Mouse (Mus musculus): ENCODE measurements around the gene Kcnk3. TPM values are rescaled to one million over a fixed set of nuclear protein-coding genes. Genes with fewer than 3 reads are reported as not detected.

The Kcnk3 gene
- polyA plus RNA-seq, 1 experiment from 2014 or later: 0.13 TPM

DNA sequence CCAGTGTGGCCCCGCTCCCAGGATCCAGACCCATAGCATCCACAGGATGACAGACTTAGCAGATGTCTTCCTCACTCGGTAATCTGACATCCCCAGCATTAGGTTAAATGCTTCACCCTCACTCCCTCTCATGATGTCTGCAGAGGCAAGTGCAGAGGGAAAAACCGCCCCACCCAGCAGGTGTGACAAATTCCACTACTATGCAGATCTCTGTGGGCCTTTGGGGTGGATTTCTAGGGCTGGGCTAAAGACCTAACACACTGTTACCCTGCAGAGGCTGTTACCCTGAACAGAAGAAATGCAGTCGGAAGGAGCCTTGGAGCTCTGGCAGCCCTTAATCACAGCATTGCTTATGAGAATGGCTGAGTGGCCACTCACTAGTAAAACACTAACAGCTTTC, 71.1 kb downstream of the Kcnk3 start:
- H3K4me2 ChIP-seq: no peak overlapping the region
- DNase-seq (no peak), ATAC-seq (ENCODE audit: low read depth) (no peak)
- H3K4me3 ChIP-seq (replicated peaks): no peak overlapping the region
- H3K27me3 ChIP-seq: no peaks in the 10 kb centered on the region
- no peaks in the 10 kb centered on the region for H3K4me1 ChIP-seq (replicated peaks)
- peaks cover 8% of the 10 kb centered on the region; the same call in 1 of the 2 replicates for H3K9me3 ChIP-seq (replicated peaks)
- WGBS (ENCODE audit: insufficient replicate concordance): 69% methylated on average over 4 of the region's 4 CpGs
- peaks cover 43% of the 10 kb centered on the region for H3K36me3 ChIP-seq
- H3K27ac ChIP-seq: no peak overlapping the region
- no peak overlapping the region for H3K9ac ChIP-seq

DNA sequence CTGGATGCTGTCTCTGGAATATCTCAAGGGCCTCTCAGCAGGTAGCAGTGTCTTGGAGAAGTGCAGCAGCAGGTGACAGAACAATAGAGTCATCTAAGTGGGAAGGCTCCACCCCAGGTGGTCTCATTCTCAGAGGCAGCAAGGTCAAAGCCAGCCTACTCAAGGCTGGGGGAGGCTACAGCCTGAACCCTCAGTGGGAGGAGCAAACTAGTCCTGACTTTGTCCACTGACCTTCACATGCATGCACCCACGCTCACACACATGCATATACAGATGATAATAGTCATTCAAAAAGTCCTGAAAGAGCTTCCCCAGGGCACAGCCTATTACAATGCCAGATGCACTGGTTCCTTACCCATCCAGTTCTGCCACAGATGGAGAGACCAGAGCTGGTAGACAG, 72.3 kb downstream of the Kcnk3 start:
- peaks cover 35% of the 10 kb centered on the region for H3K36me3 ChIP-seq
- no peaks in the 10 kb centered on the region for H3K27me3 ChIP-seq
- 77% methylated on average over 1 of the region's 1 CpGs for WGBS (ENCODE audit: insufficient replicate concordance)
- DNase-seq (no peak), ATAC-seq (ENCODE audit: low read depth) (no peak)
- H3K4me3 ChIP-seq (replicated peaks): no peak overlapping the region
- no peak overlapping the region for H3K9ac ChIP-seq
- no peak overlapping the region for H3K27ac ChIP-seq
- H3K9me3 ChIP-seq (replicated peaks): peaks cover 8% of the 10 kb centered on the region; the same call in 1 of the 2 replicates
- peaks cover 3% of the 10 kb centered on the region; the same call in 1 of the 2 replicates for H3K4me1 ChIP-seq (replicated peaks)
- H3K4me2 ChIP-seq: no peak overlapping the region

DNA sequence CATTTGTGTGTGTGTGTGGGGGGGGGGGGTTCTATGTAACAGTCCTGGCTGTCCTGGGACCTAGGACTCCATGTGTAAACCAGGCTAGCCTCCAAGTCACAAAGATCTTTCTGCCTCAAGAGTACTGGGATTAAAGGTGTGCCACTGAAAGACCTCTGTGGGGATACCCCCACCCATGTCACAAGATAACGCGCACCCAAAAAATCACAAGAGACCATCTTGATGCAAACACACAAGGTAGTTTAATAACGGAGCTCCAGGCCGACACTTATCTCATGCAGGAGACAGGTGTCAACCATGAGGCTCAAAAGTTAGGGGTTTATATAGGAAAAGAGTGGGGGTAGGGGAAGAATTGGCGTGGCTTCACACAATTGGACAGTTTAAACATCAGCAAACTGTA, 72.8 kb downstream of the Kcnk3 start:
- no peak for ATAC-seq (ENCODE audit: low read depth)
- WGBS (ENCODE audit: insufficient replicate concordance): 89% methylated on average over 5 of the region's 5 CpGs

DNA sequence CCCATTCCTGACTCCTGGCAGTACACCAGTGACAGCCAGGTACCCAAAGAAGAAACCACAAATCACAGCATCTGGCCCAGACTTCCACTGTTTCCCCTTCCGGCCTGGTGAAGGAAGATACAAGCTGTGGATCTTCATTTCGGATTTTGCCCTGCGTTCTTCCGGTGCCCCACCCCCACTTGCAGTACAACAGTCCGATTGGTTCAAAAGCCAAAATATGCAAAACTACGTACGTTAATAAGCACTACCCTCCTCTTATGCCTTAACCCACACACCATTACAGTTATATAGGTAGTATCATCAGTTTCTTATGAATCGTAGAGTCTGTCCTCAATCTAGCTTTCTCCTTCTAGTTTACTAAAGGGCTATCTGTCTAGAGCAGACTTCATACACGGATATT, 77.4 kb downstream of the Kcnk3 start:
- Histone ChIP-seq H3K4me1 (replicated peaks) (peaks cover 37% of the 10 kb centered on the region), H3K9ac (no peak overlapping the region), H3K9me3 (replicated peaks) (peaks cover 8% of the 10 kb centered on the region; the same call in 1 of the 2 replicates), H3K27ac (no peak overlapping the region), H3K27me3 (no peaks in the 10 kb centered on the region), H3K4me3 (replicated peaks) (no peak overlapping the region), H3K36me3 (peaks cover 22% of the 10 kb centered on the region), H3K4me2 (no peak overlapping the region)
- DNase-seq (no peak), ATAC-seq (ENCODE audit: low read depth) (no peak)
- 69% methylated on average over 9 of the region's 9 CpGs for WGBS (ENCODE audit: insufficient replicate concordance)

More for the DNA sequence above, 72.8 kb downstream of the Kcnk3 start:
- H3K4me1 ChIP-seq (replicated peaks): peaks cover 6% of the 10 kb centered on the region
- H3K9me3 ChIP-seq (replicated peaks): peaks cover 8% of the 10 kb centered on the region; the same call in 1 of the 2 replicates
- H3K27ac ChIP-seq: no peak overlapping the region
- no peak overlapping the region for H3K4me3 ChIP-seq (replicated peaks)
- no peak overlapping the region for H3K4me2 ChIP-seq
- DNase-seq: no peak
- H3K36me3 ChIP-seq: peaks cover 30% of the 10 kb centered on the region
- no peaks in the 10 kb centered on the region for H3K27me3 ChIP-seq
- no peak overlapping the region for H3K9ac ChIP-seq

DNA sequence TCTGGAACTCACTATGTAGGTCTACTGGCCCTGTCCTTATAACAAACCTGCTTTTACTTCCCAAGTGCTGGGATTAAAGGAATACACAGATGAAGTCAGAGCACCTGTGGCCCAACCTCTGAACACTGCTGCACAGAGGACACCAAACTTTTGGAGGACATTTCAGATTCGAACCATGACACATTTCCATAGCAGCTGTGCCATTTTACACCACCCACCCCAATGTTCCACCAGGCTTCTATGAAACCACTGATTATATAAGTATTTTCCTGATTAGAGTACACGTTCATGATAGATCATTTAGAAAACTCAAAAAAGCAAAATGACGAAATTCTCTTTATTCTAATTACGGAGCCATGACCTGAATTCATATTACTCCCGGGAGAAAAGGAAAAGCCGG, 78.0 kb downstream of the Kcnk3 start:
- WGBS (ENCODE audit: insufficient replicate concordance): 43% methylated on average over 6 of the region's 6 CpGs
- H3K4me1 ChIP-seq (replicated peaks): peaks cover 37% of the 10 kb centered on the region
- ATAC-seq (ENCODE audit: low read depth): no peak
- no peak for DNase-seq
- H3K9me3 ChIP-seq (replicated peaks): peaks cover 3% of the 10 kb centered on the region; the same call in 1 of the 2 replicates
- peaks cover 28% of the 10 kb centered on the region for H3K36me3 ChIP-seq
- H3K9ac ChIP-seq: peak overlapping the region; percentile 98
- peak overlapping the region; percentile 93 for H3K4me3 ChIP-seq (replicated peaks)
- peak overlapping the region; percentile 87 for H3K27ac ChIP-seq
- H3K4me2 ChIP-seq: peak overlapping the region; percentile 80
- H3K27me3 ChIP-seq: no peaks in the 10 kb centered on the region

DNA sequence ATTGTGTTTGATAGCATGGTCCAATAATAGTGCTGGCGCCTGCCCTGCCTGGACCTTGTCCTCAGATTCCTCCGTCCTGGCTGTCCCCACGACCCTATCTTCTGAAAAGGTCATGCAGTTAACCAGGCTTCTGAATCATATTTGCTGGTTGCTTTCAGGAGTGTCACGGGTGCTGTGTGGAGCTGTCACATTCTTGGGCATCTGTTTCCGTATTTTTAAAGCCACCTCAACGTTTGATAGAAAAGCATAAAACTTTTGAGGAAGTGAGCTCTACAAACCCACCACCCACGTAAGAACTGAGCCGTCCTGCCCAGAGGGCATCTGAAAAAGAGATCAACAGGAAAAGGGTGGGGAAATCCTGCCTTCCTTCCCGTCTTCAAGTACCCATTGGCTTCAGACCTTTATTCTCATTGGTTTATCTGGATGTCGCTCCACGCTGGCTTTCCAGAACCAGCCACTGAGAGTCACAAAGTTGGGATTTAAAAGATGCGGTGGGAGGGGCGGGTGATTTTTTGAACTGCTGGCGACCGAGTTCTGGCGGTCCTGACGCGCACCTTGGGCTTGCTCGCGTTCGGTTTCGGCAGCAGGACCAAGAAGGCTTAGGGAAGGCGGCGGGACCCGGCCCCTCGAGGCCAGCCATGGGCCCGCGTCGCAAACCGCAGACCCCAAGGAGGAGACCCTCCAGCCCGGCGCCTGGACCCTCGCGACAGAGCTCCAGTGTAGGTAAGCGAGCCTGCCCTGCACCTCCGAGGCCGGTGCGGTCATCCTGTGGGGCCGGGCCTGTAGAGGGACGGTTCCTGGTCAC, 78.6 kb downstream of the Kcnk3 start, which contains the start of gene Cenpa:
TSS of gene Cenpa (plus strand) at position 387 of the 805 bp plus-strand sequence.
- H3K4me1 ChIP-seq (replicated peaks): peaks cover 37% of the 10 kb centered on the region
- H3K36me3 ChIP-seq: peaks cover 34% of the 10 kb centered on the region
- WGBS (ENCODE audit: insufficient replicate concordance): under 1% methylated on average over 40 of the region's 40 CpGs
- DNase-seq (peak; percentile 83), ATAC-seq (ENCODE audit: low read depth) (peak; percentile 93)
- peak within 1 kb of the TSS; percentile 98 for H3K9ac ChIP-seq
- peak within 1 kb of the TSS; percentile 80 for H3K4me2 ChIP-seq
- 0 out of 2 replicates have a peak, but pooled peaks cover 2% of the 10 kb centered on the region for H3K9me3 ChIP-seq (replicated peaks)
- peak within 1 kb of the TSS; percentile 87 for H3K27ac ChIP-seq
- H3K4me3 ChIP-seq (replicated peaks): peak within 1 kb of the TSS; percentile 93
- H3K27me3 ChIP-seq: no peaks in the 10 kb centered on the region

DNA sequence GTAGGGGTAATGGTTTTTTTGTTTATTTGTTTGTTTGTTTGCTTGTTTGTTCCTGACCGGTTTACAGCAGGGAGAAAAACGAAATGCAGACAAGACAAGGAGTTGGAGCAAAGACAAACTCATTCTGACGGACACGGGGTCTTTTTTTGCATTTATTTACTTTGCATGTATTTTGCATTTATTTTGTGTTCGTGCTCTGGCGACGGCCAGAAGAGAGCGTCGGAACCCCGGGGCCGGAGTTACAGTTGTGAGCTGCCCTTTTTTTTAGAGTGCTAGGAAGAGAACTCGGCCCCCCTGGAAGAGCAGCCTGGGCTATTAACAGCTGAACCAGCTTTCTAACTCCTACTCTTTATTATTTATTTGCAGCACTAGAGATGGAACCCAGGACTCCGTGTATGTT, 79.2 kb downstream of the Kcnk3 start:
- WGBS (ENCODE audit: insufficient replicate concordance): under 1% methylated on average over 13 of the region's 13 CpGs
- H3K27me3 ChIP-seq: no peaks in the 10 kb centered on the region
- ATAC-seq (ENCODE audit: low read depth) (no peak), DNase-seq (no peak)
- H3K9me3 ChIP-seq (replicated peaks): no peaks in the 10 kb centered on the region
- H3K4me1 ChIP-seq (replicated peaks): peaks cover 40% of the 10 kb centered on the region
- H3K4me2 ChIP-seq: peak overlapping the region; percentile 80
- peak overlapping the region; percentile 98 for H3K9ac ChIP-seq
- peak overlapping the region; percentile 87 for H3K27ac ChIP-seq
- H3K36me3 ChIP-seq: peaks cover 41% of the 10 kb centered on the region
- peak overlapping the region; percentile 93 for H3K4me3 ChIP-seq (replicated peaks)

DNA sequence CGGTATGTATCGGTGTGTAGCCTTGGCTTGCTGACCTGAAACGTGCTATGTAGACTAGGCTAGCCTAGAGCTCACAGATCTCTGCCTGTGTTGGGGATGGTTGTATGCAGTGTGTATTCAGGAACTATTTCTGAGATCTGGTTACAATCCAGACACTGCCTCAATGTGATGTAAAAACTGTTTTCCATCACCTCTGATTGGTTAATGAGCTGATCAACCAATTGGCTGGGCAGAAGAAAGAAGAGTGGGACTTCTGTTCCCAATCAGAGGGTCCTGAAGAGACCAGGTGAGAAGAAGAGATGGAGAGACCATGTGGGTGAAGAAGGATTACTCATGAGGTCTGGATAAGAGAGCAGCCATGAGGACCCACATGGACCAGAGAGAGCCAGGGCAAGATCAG, 79.7 kb downstream of the Kcnk3 start:
- ATAC-seq (ENCODE audit: low read depth) (no peak), DNase-seq (no peak)
- Histone ChIP-seq H3K4me2 (peak overlapping the region; percentile 80), H3K27ac (peak overlapping the region; percentile 87), H3K36me3 (peaks cover 45% of the 10 kb centered on the region), H3K4me3 (replicated peaks) (peak overlapping the region; percentile 93), H3K9me3 (replicated peaks) (no peaks in the 10 kb centered on the region), H3K4me1 (replicated peaks) (peaks cover 40% of the 10 kb centered on the region), H3K27me3 (no peaks in the 10 kb centered on the region), H3K9ac (peak overlapping the region; percentile 98)
- WGBS (ENCODE audit: insufficient replicate concordance): 0% methylated on average over 3 of the region's 3 CpGs

DNA sequence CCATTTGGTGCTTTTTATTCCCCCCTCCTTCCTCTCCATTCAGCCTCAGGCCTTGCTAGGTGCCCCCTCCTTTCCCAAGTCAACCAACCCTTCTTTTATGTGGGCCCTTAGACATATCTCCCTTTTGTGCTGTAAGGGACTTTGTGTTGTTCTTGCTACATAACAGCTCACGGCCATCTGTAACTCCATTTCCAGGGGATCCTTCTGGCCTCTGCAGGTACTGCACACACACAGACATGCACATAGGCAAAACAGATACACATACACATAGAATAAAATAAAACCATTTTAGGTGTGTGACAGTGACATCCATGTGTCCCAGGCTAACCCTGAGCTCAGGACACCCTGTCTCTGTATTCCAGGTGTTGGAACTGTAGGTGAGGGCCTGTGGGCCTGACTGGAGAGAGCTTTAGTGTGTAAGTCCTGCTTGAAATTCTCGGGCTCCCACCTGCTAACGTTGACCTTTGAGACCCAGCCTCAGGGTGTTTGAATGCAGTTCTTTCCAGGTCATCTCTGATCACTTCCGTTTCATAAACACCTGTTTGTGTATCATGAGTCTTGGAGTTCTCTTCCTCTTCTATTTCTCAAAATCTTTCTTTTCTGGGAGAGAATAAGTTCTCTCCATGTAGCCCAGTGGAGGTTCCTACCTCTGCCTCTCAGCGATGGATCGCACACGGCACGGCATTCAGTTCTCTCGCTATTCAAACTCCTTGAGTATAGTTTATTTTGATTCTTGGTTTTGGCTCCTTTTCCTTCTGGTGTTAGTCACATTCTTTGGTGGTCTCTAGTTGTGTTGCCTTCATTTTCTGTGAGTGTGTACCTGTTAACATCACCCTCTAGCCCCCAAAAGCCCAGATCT, 80.9 kb downstream of the Kcnk3 start:
- Histone ChIP-seq H3K4me2 (peak overlapping the region; percentile 80), H3K4me3 (replicated peaks) (peak overlapping the region; percentile 93), H3K9ac (peak overlapping the region; percentile 98), H3K27me3 (no peaks in the 10 kb centered on the region), H3K36me3 (peaks cover 57% of the 10 kb centered on the region), H3K27ac (0 out of 2 replicates have a peak overlapping the region, but pooled peaks have one; percentile 87), H3K4me1 (replicated peaks) (peaks cover 42% of the 10 kb centered on the region), H3K9me3 (replicated peaks) (no peaks in the 10 kb centered on the region)
- DNase-seq: no peak
- WGBS (ENCODE audit: insufficient replicate concordance): 85% methylated on average over 9 of the region's 9 CpGs
- ATAC-seq (ENCODE audit: low read depth): no peak

DNA sequence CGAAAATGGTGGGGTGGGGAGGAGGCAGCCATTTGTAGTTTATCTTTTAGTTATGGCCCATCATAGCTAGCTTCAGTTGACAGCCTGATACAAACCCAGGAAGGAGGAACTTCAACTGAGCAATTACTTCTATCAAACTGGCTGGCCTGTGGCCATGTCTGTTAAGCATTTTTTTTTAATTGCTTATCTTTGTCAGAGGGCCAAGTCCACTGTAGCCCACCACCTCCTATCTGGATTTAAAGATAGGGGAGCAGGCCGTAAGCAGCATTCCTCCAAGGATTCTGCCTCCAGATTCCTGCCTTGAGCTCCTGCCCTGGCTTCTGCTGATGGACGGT, 81.5 kb downstream of the Kcnk3 start:
- Histone ChIP-seq H3K27me3 (no peaks in the 10 kb centered on the region), H3K4me3 (replicated peaks) (peak overlapping the region; percentile 93), H3K36me3 (peaks cover 63% of the 10 kb centered on the region), H3K4me1 (replicated peaks) (peaks cover 42% of the 10 kb centered on the region), H3K9me3 (replicated peaks) (no peaks in the 10 kb centered on the region), H3K9ac (peak overlapping the region; percentile 98), H3K4me2 (peak overlapping the region; percentile 80), H3K27ac (0 out of 2 replicates have a peak overlapping the region, but pooled peaks have one; percentile 24)
- DNase-seq (no peak), ATAC-seq (ENCODE audit: low read depth) (no peak)
- 48% methylated on average over 3 of the region's 3 CpGs for WGBS (ENCODE audit: insufficient replicate concordance)

DNA sequence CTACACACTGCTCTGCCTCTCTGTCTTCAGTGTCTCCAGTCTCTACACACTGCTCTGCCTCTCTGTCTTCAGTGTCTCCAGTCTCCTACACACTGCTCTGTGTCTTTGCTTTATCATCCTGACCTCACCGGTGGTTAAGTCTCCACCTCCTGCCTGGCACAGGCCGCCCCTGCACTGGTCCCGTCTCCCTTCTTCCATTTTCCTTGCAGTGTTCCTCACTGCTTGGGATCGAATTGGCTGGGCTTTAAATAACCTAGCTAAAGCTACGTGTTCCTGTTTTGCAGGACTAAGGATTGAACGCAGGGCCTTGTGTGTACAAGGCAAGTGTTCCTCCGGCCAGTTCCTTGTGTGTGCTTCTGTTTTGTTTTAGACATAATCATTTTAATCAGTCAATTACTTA, 82.1 kb downstream of the Kcnk3 start:
- ATAC-seq (ENCODE audit: low read depth) (no peak), DNase-seq (no peak)
- no peaks in the 10 kb centered on the region for H3K9me3 ChIP-seq (replicated peaks)
- peaks cover 68% of the 10 kb centered on the region for H3K36me3 ChIP-seq
- H3K4me1 ChIP-seq (replicated peaks): peaks cover 41% of the 10 kb centered on the region
- no peaks in the 10 kb centered on the region for H3K27me3 ChIP-seq
- no peak overlapping the region for H3K9ac ChIP-seq
- H3K27ac ChIP-seq: no peak overlapping the region
- peak overlapping the region; percentile 80; the same call in 1 of the 2 replicates for H3K4me2 ChIP-seq
- no peak overlapping the region for H3K4me3 ChIP-seq (replicated peaks)
- 75% methylated on average over 7 of the region's 7 CpGs for WGBS (ENCODE audit: insufficient replicate concordance)

All from liver, embryonic 13.5 days (tissue).